Mouse (Mus musculus): ENCODE results near the gene Sobp. TPM values are rescaled to one million over a fixed set of nuclear protein-coding genes. Genes with fewer than 3 reads are reported as not detected.

The Sobp gene
- polyA plus RNA-seq, 1 experiment, result 14.7 TPM

DNA sequence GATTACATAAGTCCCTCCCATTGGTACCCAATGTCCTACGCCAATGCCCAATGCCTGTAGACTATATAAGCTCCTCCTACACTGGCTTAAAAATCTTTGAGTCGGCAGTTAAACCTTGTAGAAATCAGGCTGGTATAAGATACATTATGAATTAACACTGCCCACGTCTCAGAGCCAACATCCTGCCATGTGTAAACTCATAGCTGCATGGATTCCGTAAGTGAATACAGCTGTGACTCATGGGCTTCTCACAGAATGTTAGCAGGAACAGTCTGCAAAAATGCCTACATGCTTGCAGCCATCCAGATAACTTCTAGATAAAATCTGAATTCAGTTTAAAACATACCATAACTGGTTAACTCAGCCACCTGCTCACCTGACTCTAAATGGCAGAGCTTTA is 50.2 kb downstream of the Sobp start:
- no peak for TF ChIP-seq POLR2A (IDR thresholded peaks at IDR 0.05; ENCODE audit: borderline replicate concordance, insufficient read depth, low read length)
- TF ChIP-seq CTCF (IDR thresholded peaks at IDR 0.05; ENCODE audit: borderline replicate concordance, insufficient read depth, low read depth, low read length), result no peak
- WGBS, result 97% methylated on average over 4 of the region's 4 CpGs
- Histone ChIP-seq H3K27ac (ENCODE audit: insufficient read depth, low read length) (no peak overlapping the region), H3K27me3 (ENCODE audit: control insufficient read depth, insufficient read depth, low read length) (no peaks in the 10 kb centered on the region), H3K4me1 (ENCODE audit: control insufficient read depth, insufficient read depth, low read length) (0 out of 2 replicates have a peak, but pooled peaks cover 2% of the 10 kb centered on the region), H3K4me3 (replicated peaks; ENCODE audit: insufficient read depth, low read depth, low read length) (no peak overlapping the region)
- no peak for DNase-seq

DNA sequence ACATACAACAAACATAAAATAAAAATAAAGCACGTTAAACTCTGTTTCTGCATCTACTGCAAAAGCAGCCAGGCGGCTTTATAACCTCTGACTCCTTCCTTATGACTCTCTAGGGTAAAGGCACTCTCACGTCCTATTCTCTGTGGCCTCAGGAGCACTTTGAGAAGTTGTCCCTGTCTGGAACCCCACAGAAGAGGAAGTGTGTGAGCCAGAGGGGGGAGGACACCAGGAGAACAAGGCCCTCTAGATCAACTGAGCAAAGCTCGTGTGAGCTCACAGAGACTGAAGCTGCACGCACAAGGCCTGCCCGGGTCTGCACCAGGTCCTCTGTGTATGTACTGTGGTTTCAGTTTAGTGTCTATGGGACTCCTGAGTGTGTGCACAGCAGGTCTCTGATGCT is 50.9 kb downstream of the Sobp start:
- Histone ChIP-seq H3K4me3 (replicated peaks; ENCODE audit: insufficient read depth, low read depth, low read length) (no peak overlapping the region), H3K27ac (ENCODE audit: insufficient read depth, low read length) (no peak overlapping the region), H3K27me3 (ENCODE audit: control insufficient read depth, insufficient read depth, low read length) (no peaks in the 10 kb centered on the region), H3K4me1 (ENCODE audit: control insufficient read depth, insufficient read depth, low read length) (0 out of 2 replicates have a peak, but pooled peaks cover 2% of the 10 kb centered on the region)
- no peak for DNase-seq
- WGBS, result 91% methylated on average over 6 of the region's 6 CpGs
- TF ChIP-seq POLR2A (IDR thresholded peaks at IDR 0.05; ENCODE audit: borderline replicate concordance, insufficient read depth, low read length) (no peak), CTCF (IDR thresholded peaks at IDR 0.05; ENCODE audit: borderline replicate concordance, insufficient read depth, low read depth, low read length) (no peak)

DNA sequence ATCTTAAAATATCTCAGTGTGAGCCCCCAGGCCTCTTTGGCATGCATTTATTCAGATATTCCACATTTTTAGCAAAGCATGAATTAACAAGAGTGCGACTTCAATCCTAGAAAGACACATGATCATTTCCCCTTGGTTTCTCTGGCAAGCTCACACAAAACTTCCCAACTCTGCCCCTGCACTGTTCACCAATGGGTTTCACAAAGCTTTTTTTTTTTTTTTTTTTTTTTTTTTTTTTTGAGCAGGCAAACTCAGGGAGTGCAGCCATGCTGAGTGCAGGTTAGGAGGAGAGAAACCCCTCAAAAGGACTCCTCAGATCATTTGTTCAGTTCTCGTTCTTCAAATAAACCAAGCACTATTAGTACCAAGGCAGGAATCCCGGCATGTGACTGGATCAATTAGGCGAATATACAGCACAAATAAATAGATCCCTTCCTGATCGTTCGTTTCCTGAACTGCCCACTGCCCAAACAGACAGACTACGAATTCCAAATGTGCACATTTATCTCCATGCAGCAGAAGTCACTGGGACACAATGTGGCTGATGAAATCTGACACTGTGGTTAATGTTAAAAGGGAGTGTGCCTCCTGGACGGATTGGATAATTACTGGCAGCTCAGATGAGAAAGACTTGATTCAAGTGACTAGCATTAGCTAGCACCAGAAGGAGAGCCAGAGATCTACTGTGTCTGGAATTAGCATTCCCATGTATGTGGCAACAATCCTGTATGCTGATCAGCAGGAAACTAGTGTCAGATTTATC is 53.5 kb downstream of the Sobp start:
- no peak for DNase-seq
- WGBS, result 66% methylated on average over 8 of the region's 8 CpGs
- Histone ChIP-seq H3K27ac (ENCODE audit: insufficient read depth, low read length) (no peak overlapping the region), H3K27me3 (ENCODE audit: control insufficient read depth, insufficient read depth, low read length) (no peaks in the 10 kb centered on the region), H3K4me1 (ENCODE audit: control insufficient read depth, insufficient read depth, low read length) (no peaks in the 10 kb centered on the region), H3K4me3 (replicated peaks; ENCODE audit: insufficient read depth, low read depth, low read length) (no peak overlapping the region)
- no peak for TF ChIP-seq POLR2A (IDR thresholded peaks at IDR 0.05; ENCODE audit: borderline replicate concordance, insufficient read depth, low read length)
- no peak for TF ChIP-seq CTCF (IDR thresholded peaks at IDR 0.05; ENCODE audit: borderline replicate concordance, insufficient read depth, low read depth, low read length)

DNA sequence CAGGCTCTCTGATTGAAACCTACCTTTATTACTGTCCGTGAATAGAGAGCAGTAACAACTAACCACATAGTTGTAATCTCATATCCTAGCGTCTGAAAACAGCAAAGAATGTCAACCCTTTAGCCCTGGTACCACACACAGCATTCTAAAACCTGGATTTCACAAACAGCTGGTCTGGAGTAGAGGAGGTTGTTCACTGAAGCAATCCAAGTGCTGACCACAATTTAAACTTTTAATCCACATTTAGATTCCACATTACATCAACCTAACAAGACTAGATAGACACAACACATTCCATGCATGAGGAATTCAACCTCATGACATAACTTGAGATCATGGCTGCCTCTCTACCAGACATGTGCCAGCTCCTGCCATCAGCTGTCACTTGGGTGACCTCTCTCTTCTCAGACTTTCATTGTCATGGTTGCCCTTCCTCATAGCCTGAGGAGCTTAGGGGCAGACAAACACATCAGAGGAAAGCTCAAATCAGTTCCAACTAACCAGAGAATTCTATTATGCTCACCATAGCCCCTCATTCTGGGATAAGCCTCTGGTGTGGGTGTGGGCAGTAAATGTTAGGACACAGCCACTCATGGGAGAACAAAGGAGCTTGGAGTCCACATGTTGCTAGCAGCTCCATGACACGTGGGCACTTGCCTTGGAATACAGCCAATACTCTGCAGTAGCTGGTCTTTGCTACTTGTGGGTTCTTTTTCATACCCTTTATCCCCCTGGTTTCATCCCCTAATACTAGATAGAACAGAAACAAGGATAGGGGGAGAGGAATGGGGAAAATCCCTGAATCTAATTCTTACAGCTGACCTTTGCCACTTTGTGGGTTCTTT is 58.0 kb downstream of the Sobp start:
- 69% methylated on average over 3 of the region's 3 CpGs for WGBS
- TF ChIP-seq CTCF (IDR thresholded peaks at IDR 0.05; ENCODE audit: borderline replicate concordance, insufficient read depth, low read depth, low read length) (no peak), POLR2A (IDR thresholded peaks at IDR 0.05; ENCODE audit: borderline replicate concordance, insufficient read depth, low read length) (no peak)

DNA sequence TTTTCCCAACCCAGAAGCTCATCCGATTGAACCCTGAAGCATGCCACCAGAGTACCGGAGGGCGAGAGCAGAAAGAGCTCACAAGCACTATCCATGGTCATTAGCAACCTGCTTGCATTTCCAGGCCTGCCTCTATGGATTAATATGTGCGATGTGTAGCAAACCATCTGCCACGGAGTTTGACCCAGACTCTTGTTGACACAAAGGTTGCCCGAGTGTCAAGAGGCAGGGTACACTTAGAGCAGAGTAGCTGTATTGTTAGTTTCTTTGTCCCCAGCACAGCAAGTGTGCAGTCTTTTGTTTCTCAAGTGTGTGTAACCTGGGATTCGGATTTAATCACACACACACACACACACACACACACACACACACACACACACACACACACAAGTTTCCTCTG is 62.0 kb downstream of the Sobp start:
- H3K4me3 ChIP-seq (replicated peaks; ENCODE audit: insufficient read depth, low read depth, low read length), result no peak overlapping the region
- no peak for TF ChIP-seq CTCF (IDR thresholded peaks at IDR 0.05; ENCODE audit: borderline replicate concordance, insufficient read depth, low read depth, low read length)
- no peak for TF ChIP-seq POLR2A (IDR thresholded peaks at IDR 0.05; ENCODE audit: borderline replicate concordance, insufficient read depth, low read length)
- H3K27ac ChIP-seq (ENCODE audit: insufficient read depth, low read length), result no peak overlapping the region
- no peak for DNase-seq
- 66% methylated on average over 7 of the region's 7 CpGs for WGBS
- no peaks in the 10 kb centered on the region for H3K27me3 ChIP-seq (ENCODE audit: control insufficient read depth, insufficient read depth, low read length)
- H3K4me1 ChIP-seq (ENCODE audit: control insufficient read depth, insufficient read depth, low read length), result peaks cover 12% of the 10 kb centered on the region

More for the DNA sequence above, 58.0 kb downstream of the Sobp start:
- no peak overlapping the region for H3K4me3 ChIP-seq (replicated peaks; ENCODE audit: insufficient read depth, low read depth, low read length)
- H3K4me1 ChIP-seq (ENCODE audit: control insufficient read depth, insufficient read depth, low read length), result peaks cover 12% of the 10 kb centered on the region
- DNase-seq, result no peak
- H3K27me3 ChIP-seq (ENCODE audit: control insufficient read depth, insufficient read depth, low read length), result no peaks in the 10 kb centered on the region
- H3K27ac ChIP-seq (ENCODE audit: insufficient read depth, low read length), result no peak overlapping the region

DNA sequence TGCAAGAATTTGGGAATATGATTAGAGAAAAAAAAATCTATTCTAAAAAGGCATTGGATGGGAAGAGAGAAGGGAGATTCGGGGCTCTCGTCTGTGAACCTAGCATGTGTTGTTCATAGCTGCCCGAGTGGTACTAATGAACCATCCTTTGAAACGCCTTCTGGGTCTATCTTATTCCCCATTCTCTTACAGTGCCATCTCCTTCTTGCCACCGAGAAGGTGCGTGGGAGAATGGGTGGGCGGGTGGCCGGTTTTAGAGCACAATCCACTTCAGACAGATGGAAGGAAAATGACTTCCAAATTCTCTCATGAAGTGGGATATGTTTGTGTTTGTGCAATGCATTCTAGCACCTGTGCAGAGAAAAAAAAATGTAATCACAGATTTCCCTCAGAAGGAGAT is 67.7 kb downstream of the Sobp start:
- H3K4me1 ChIP-seq (ENCODE audit: control insufficient read depth, insufficient read depth, low read length), result peaks cover 2% of the 10 kb centered on the region; the same call in 1 of the 2 replicates
- H3K27ac ChIP-seq (ENCODE audit: insufficient read depth, low read length), result no peak overlapping the region
- no peaks in the 10 kb centered on the region for H3K27me3 ChIP-seq (ENCODE audit: control insufficient read depth, insufficient read depth, low read length)
- no peak for DNase-seq
- no peak overlapping the region for H3K4me3 ChIP-seq (replicated peaks; ENCODE audit: insufficient read depth, low read depth, low read length)
- 73% methylated on average over 8 of the region's 8 CpGs for WGBS
- no peak for TF ChIP-seq CTCF (IDR thresholded peaks at IDR 0.05; ENCODE audit: borderline replicate concordance, insufficient read depth, low read depth, low read length)
- no peak for TF ChIP-seq POLR2A (IDR thresholded peaks at IDR 0.05; ENCODE audit: borderline replicate concordance, insufficient read depth, low read length)

DNA sequence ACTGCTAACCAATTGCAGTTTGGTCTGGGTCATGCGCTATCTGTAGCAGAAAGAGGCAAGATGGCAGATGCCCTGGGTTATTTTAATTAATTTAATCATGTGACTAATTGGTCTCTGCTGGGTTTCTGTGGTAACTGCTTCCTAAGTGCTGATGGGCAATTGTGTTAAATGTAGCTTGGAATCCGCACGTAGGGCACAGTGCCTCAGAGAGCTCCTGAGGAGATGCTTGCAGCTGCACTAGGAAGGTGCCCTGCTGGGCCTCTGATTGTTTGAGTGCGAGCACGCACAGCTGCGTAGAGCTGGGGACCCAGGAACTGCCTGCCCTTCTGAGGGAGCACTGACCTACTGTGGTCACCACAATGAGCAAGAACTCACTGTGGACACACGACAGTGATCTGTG is 68.1 kb downstream of the Sobp start:
- 39% methylated on average over 7 of the region's 7 CpGs for WGBS
- H3K4me3 ChIP-seq (replicated peaks; ENCODE audit: insufficient read depth, low read depth, low read length), result no peak overlapping the region
- no peak for TF ChIP-seq POLR2A (IDR thresholded peaks at IDR 0.05; ENCODE audit: borderline replicate concordance, insufficient read depth, low read length)
- TF ChIP-seq CTCF (IDR thresholded peaks at IDR 0.05; ENCODE audit: borderline replicate concordance, insufficient read depth, low read depth, low read length), result no peak
- no peaks in the 10 kb centered on the region for H3K27me3 ChIP-seq (ENCODE audit: control insufficient read depth, insufficient read depth, low read length)
- peaks cover 2% of the 10 kb centered on the region; the same call in 1 of the 2 replicates for H3K4me1 ChIP-seq (ENCODE audit: control insufficient read depth, insufficient read depth, low read length)
- H3K27ac ChIP-seq (ENCODE audit: insufficient read depth, low read length), result no peak overlapping the region
- DNase-seq, result no peak

All from cerebellum, adult 2 months (tissue).